Comparison of ENCODE assay signal across 23 mouse cellular contexts in the genomic region with DNA sequence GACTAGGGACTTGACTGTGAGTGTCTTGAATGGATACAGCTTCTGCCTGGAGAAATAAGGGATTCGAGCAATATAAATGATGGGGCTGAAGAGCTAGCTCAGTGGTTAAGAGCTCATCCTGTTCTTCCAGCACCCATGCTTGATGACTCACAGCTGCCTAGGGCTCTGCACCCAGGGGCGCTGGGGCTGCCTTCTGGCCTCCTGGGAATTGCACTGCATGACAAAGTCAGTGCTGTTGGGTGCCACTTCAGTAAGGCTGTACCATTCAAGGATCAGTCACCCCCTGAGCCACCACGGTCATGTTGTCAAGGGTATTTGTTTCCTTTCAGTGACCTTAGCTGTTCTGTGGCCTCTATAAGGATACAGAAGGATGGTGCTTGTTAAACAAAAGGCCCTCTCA. TPM values are rescaled to one million over a fixed set of nuclear protein-coding genes. Genes with fewer than 3 reads are reported as not detected.
DNase-seq lines count a peak whose midpoint lies in the region; ATAC-seq and TF ChIP-seq lines count a peak whose summit lies in the region.
"Had no signal": no experiment of that assay in that cellular context is flagged by ENCODE, and none has a peak within 500 bp of the region (broad histone marks: within the 10 kb centered on the region; RNA-seq: fewer than 3 reads in every experiment).

No protein-coding gene starts in this region.

- no peak overlapping the region for H3K9ac ChIP-seq in heart, postnatal 0 days (replicated peaks; ENCODE audit: low read depth, low read length)
- H3K9ac ChIP-seq in intestine, postnatal 0 days (ENCODE audit: low read depth, low read length), result no peak overlapping the region
- H3K9ac ChIP-seq: forebrain, embryonic 13.5 days; hindbrain, embryonic 15.5 days; liver, embryonic 14.5 days had no signal

- H3K36me3 ChIP-seq in heart, embryonic 10.5 days, result peaks cover 18% of the 10 kb centered on the region; the same call in 1 of the 2 replicates
- H3K36me3 ChIP-seq in heart, postnatal 0 days (replicated peaks; ENCODE audit: control insufficient read depth, insufficient read depth, low read length), result peaks cover 26% of the 10 kb centered on the region
- peaks cover 37% of the 10 kb centered on the region for H3K36me3 ChIP-seq in intestine, postnatal 0 days (ENCODE audit: control insufficient read depth, insufficient read depth)

- TF ChIP-seq CTCF in heart, postnatal 0 days (IDR thresholded peaks at IDR 0.05; ENCODE audit: low read depth), result no peak
- no peak for TF ChIP-seq CTCF in intestine, postnatal 0 days (IDR thresholded peaks at IDR 0.05; ENCODE audit: low read depth)

- H3K27ac ChIP-seq in heart, embryonic 10.5 days, result peak overlapping the region; percentile 32; the same call in 1 of the 2 replicates
- peak overlapping the region; percentile 23; the same call in 1 of the 2 replicates for H3K27ac ChIP-seq in heart, postnatal 0 days (ENCODE audit: low read depth)
- H3K27ac ChIP-seq in intestine, postnatal 0 days (ENCODE audit: low read depth, low read length), result 0 out of 2 replicates have a peak overlapping the region, but pooled peaks have one; percentile 42
- H3K27ac ChIP-seq: forebrain, embryonic 13.5 days; hindbrain, embryonic 15.5 days; layer of hippocampus, adult 2 months; liver, embryonic 14.5 days had no signal

- DNase-seq in heart, embryonic 10.5 days (ENCODE audit: low spot score), result no peak
- DNase-seq in heart, adult 18-20 months, result no peak
- no peak for DNase-seq in heart, postnatal 0 days (ENCODE audit: low spot score)
- no peak for DNase-seq in heart, adult 8-10 months (ENCODE audit: low spot score)
- DNase-seq in brain, adult 2 months (ENCODE audit: low read depth, low spot score), result peak; percentile 54
- DNase-seq in adrenal gland, adult 8-10 months, result no peak
- DNase-seq in frontal cortex, postnatal 10 days (ENCODE audit: low spot score in 2 of 2), result no peak
- DNase-seq: adrenal gland, postnatal 25 days; gastrocnemius, adult 2 months; gastrocnemius, postnatal 36 days; kidney, adult 11 months; liver; lung, adult 2 months; lung, postnatal 10 days; midbrain, embryonic 14.5 days; spleen, adult 18-20 months; thymus, postnatal 4 days had no signal

- H3K4me1 ChIP-seq in heart, embryonic 10.5 days, result peaks cover 11% of the 10 kb centered on the region; the same call in 1 of the 2 replicates
- peaks cover 7% of the 10 kb centered on the region; the same call in 1 of the 2 replicates for H3K4me1 ChIP-seq in heart, postnatal 0 days (ENCODE audit: control insufficient read depth, insufficient read depth)
- no peaks in the 10 kb centered on the region for H3K4me1 ChIP-seq in intestine, postnatal 0 days (replicated peaks; ENCODE audit: control insufficient read depth, insufficient read depth, low read length)
- H3K4me1 ChIP-seq: forebrain, embryonic 13.5 days; hindbrain, embryonic 15.5 days had no signal

- no peak for TF ChIP-seq EP300 in heart, postnatal 0 days (IDR thresholded peaks at IDR 0.05; ENCODE audit: low read depth)

- H3K9me3 ChIP-seq in heart, embryonic 10.5 days, result no peaks in the 10 kb centered on the region
- H3K9me3 ChIP-seq in heart, postnatal 0 days (replicated peaks; ENCODE audit: control insufficient read depth, low read length), result no peaks in the 10 kb centered on the region
- no peaks in the 10 kb centered on the region for H3K9me3 ChIP-seq in intestine, postnatal 0 days (ENCODE audit: control insufficient read depth)
- H3K9me3 ChIP-seq: forebrain, embryonic 13.5 days; hindbrain, embryonic 15.5 days had no signal

- H3K4me2 ChIP-seq in heart, postnatal 0 days (ENCODE audit: low read depth, low read length), result no peak overlapping the region
- H3K4me2 ChIP-seq in intestine, postnatal 0 days (replicated peaks; ENCODE audit: low read depth), result no peak overlapping the region
- H3K4me2 ChIP-seq: forebrain, embryonic 13.5 days; hindbrain, embryonic 15.5 days had no signal

- 77% methylated on average over 3 of the region's 3 CpGs for WGBS in heart, embryonic 10.5 days
- 63% methylated on average over 3 of the region's 3 CpGs for WGBS in heart, postnatal 0 days
- 55% methylated on average over 3 of the region's 3 CpGs for WGBS in intestine, postnatal 0 days

- H3K27me3 ChIP-seq in heart, embryonic 10.5 days (ENCODE audit: insufficient read depth, poor library complexity, severe bottlenecking), result no peaks in the 10 kb centered on the region
- H3K27me3 ChIP-seq in heart, postnatal 0 days (ENCODE audit: control insufficient read depth, insufficient read depth, low read length), result no peaks in the 10 kb centered on the region
- no peaks in the 10 kb centered on the region for H3K27me3 ChIP-seq in intestine, postnatal 0 days (replicated peaks; ENCODE audit: control insufficient read depth, insufficient read depth, low read length)
- H3K27me3 ChIP-seq: forebrain, embryonic 13.5 days; hindbrain, embryonic 15.5 days had no signal

- no peak overlapping the region for H3K4me3 ChIP-seq in heart, embryonic 10.5 days
- H3K4me3 ChIP-seq in heart, postnatal 0 days (ENCODE audit: low read depth, low read length), result no peak overlapping the region
- H3K4me3 ChIP-seq in intestine, postnatal 0 days (ENCODE audit: low read depth, low read length), result no peak overlapping the region
- H3K4me3 ChIP-seq: forebrain, embryonic 13.5 days; gastrocnemius, adult 2 months; hindbrain, embryonic 15.5 days; layer of hippocampus, adult 2 months had no signal

- ATAC-seq in heart, postnatal 0 days (ENCODE audit: insufficient read depth, low read depth), result no peak
- peak; percentile 47 for ATAC-seq in intestine, postnatal 0 days
- ATAC-seq: CD4-positive, CD25-positive, alpha-beta regulatory T cell, adult 4 months; forebrain, embryonic 13.5 days had no signal

RNA-seq across cellular contexts. Expression of a gene that starts 33.7 kb away (rescaled TPM):
- polyA plus RNA-seq in heart, embryonic 10.5 days (2016; fragmentation: Nextera tagmentation; extraction: Ambion mirVana), result 4.7 TPM in 2 replicates
- 10 to 100 TPM in 1 of 2 experiments, 1 to 10 TPM in 1; 7.7 to 11.7 TPM for total RNA-seq in heart, adult 18-20 months (2021)
- 3.7 and 5.2 TPM in 2 replicates for total RNA-seq in heart, postnatal 0 days (2014; rRNA removed; ENCODE audit: low replicate concordance)
- polyA plus RNA-seq in heart, postnatal 0 days (2015; fragmentation: Nextera tagmentation; extraction: Ambion mirVana), result 2.6 and 2.7 TPM in 2 replicates
- total RNA-seq in heart, adult 8-10 months (2022), result 1 to 10 TPM; 4.1 to 7.7 (median 6.6) TPM
- 4.4 TPM in 2 replicates for polyA plus RNA-seq in intestine, postnatal 0 days (2015; fragmentation: Nextera tagmentation; extraction: Ambion mirVana)
- total RNA-seq in adrenal gland, adult 8-10 months (2022), result 10 to 100 TPM; 10.2 to 14.5 (median 12.2) TPM
